ENCODE assay signal across 8 mouse cellular contexts in the genomic region with DNA sequence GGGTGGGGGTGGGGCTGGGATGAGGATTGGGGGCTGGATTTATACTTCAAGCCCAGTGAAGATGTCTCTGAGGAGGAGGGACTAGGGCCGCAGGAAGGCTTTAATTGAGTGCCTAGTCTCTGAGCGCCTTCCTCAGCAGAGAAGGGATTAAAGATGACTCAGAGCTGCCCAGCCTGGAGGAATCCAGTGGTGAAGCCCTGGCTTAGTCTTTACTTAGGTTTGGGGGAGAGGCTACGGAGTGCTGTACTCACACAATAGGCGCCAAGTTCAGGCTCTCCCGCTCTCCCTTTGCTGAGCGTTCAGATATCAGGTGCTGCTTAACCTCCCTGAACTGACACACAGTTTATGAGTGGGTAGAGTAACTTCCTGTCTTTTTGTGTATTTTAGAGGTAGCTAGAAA.
DNase-seq lines count a peak whose midpoint lies in the region; ATAC-seq and TF ChIP-seq lines count a peak whose summit lies in the region.

No protein-coding gene starts in this region.

- peaks cover 31% of the 10 kb centered on the region for H3K4me1 ChIP-seq in hindbrain, embryonic 14.5 days (replicated peaks; ENCODE audit: control insufficient read depth, insufficient read depth, low read length)
- H3K4me1 ChIP-seq in liver, embryonic 12.5 days, result peaks cover 41% of the 10 kb centered on the region
- peaks cover 21% of the 10 kb centered on the region for H3K4me1 ChIP-seq in thymus, adult 2 months (replicated peaks; ENCODE audit: control insufficient read depth, insufficient read depth, low read length)

- H3K4me2 ChIP-seq in hindbrain, embryonic 14.5 days (replicated peaks), result peak overlapping the region; percentile 57
- H3K4me2 ChIP-seq in liver, embryonic 12.5 days, result peak overlapping the region; percentile 78

- WGBS in hindbrain, embryonic 14.5 days, result 2% methylated on average over 6 of the region's 6 CpGs
- WGBS in liver, embryonic 12.5 days (ENCODE audit: insufficient replicate concordance), result 5% methylated on average over 6 of the region's 6 CpGs
- WGBS in thymus, adult 2 months, result under 1% methylated on average over 6 of the region's 6 CpGs

- H3K4me3 ChIP-seq in hindbrain, embryonic 14.5 days (replicated peaks; ENCODE audit: low read length), result peak overlapping the region; percentile 56
- peak overlapping the region; percentile 77 for H3K4me3 ChIP-seq in liver, embryonic 12.5 days
- peak overlapping the region; percentile 38 for H3K4me3 ChIP-seq in thymus, adult 2 months (ENCODE audit: control insufficient read depth, insufficient read depth, low read length)

- DNase-seq in ovary, adult 18-20 months (ENCODE audit: low spot score), result peak; percentile 21
- no peak for DNase-seq in ovary, postnatal 14 days (ENCODE audit: low spot score)
- DNase-seq in c-Kit-negative CD71-positive TER-119-positive erythroid progenitor cells, embryonic 14.5 days (ENCODE audit: low read depth, low spot score), result peak; percentile 42
- DNase-seq in fibroblast of lung, adult 2 months (ENCODE audit: low read depth), result peak; percentile 45
- DNase-seq in hindbrain, embryonic 14.5 days (ENCODE audit: low spot score), result peak; percentile 50
- peak; percentile 75 for DNase-seq in naive thymus-derived CD4-positive, alpha-beta T cell, adult 2 months (ENCODE audit: low read depth)
- DNase-seq in thymus, adult 2 months, result peak; percentile 51

- H3K27ac ChIP-seq in hindbrain, embryonic 14.5 days, result peak overlapping the region; percentile 81
- H3K27ac ChIP-seq in liver, embryonic 12.5 days, result peak overlapping the region; percentile 96
- H3K27ac ChIP-seq in thymus, adult 2 months (ENCODE audit: control insufficient read depth, insufficient read depth, low read length), result peak overlapping the region; percentile 92

- peak; percentile 54 for ATAC-seq in hindbrain, embryonic 14.5 days (ENCODE audit: low FRiP score)
- ATAC-seq in liver, embryonic 12.5 days, result peak; percentile 70

- no peak for TF ChIP-seq POLR2A in thymus, adult 2 months (IDR thresholded peaks at IDR 0.05; ENCODE audit: control insufficient read depth, extremely low read depth, insufficient read depth, low read length, poor library complexity)

- no peak for TF ChIP-seq CTCF in thymus, adult 2 months (IDR thresholded peaks at IDR 0.05; ENCODE audit: borderline replicate concordance, control insufficient read depth, extremely low read depth, insufficient read depth, low read length, poor library complexity)

- H3K27me3 ChIP-seq in hindbrain, embryonic 14.5 days (ENCODE audit: control insufficient read depth, insufficient read depth, low read length), result no peaks in the 10 kb centered on the region
- H3K27me3 ChIP-seq in liver, embryonic 12.5 days (replicated peaks), result no peaks in the 10 kb centered on the region
- H3K27me3 ChIP-seq in thymus, adult 2 months (ENCODE audit: control insufficient read depth, insufficient read depth, low read length), result no peaks in the 10 kb centered on the region

- no peaks in the 10 kb centered on the region for H3K36me3 ChIP-seq in hindbrain, embryonic 14.5 days (replicated peaks; ENCODE audit: control insufficient read depth, insufficient read depth)
- no peaks in the 10 kb centered on the region for H3K36me3 ChIP-seq in liver, embryonic 12.5 days
- H3K36me3 ChIP-seq in thymus, adult 2 months (ENCODE audit: control insufficient read depth, insufficient read depth, low read length), result no peaks in the 10 kb centered on the region

- no peaks in the 10 kb centered on the region for H3K9me3 ChIP-seq in hindbrain, embryonic 14.5 days (ENCODE audit: control insufficient read depth, low read length)
- no peaks in the 10 kb centered on the region for H3K9me3 ChIP-seq in liver, embryonic 12.5 days (replicated peaks)

- peak overlapping the region; percentile 53 for H3K9ac ChIP-seq in hindbrain, embryonic 14.5 days
- peak overlapping the region; percentile 89 for H3K9ac ChIP-seq in liver, embryonic 12.5 days
